Mouse (Mus musculus): Measurements from ENCODE around the gene Sorcs2.

Gene Sorcs2

DNA sequence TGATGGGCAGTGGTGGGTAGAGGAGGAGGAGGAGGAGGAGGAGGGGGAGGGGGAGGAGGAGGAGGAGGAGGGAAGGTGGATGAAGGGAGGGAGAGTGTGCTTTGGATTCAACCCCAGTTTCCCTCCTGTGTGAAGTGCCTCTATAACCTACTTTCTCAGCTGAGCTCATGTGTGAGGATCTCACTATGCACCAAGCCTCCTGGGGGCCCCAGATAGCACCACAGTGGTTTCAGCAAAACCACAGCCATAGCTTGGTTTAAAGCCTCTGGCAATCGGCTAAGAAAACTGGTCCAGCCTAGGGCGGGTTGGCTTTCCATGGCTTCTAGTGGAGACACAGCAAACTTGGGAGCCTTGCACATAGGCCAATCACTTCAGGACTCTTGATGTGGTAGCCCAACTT, 284.2 kb downstream of the Sorcs2 start:
- Histone ChIP-seq H3K36me3 (ENCODE audit: insufficient read depth, low read length) (no peaks in the 10 kb centered on the region), H3K4me1 (replicated peaks; ENCODE audit: low read depth, low read length) (peaks cover 19% of the 10 kb centered on the region), H3K4me3 (replicated peaks; ENCODE audit: low read length) (no peak overlapping the region), H3K27me3 (ENCODE audit: insufficient read depth, low read length) (no peaks in the 10 kb centered on the region), H3K9me3 (ENCODE audit: low read length) (peaks cover 3% of the 10 kb centered on the region; the same call in 1 of the 2 replicates)
- TF ChIP-seq POU5F1 (IDR thresholded peaks at IDR 0.05; ENCODE audit: borderline replicate concordance, low read length) (no peak), CTCF (conservative IDR thresholded peaks at IDR 0.05; ENCODE audit: low read length) (no peak), NANOG (IDR thresholded peaks at IDR 0.05; ENCODE audit: borderline replicate concordance, low read length) (no peak)

DNA sequence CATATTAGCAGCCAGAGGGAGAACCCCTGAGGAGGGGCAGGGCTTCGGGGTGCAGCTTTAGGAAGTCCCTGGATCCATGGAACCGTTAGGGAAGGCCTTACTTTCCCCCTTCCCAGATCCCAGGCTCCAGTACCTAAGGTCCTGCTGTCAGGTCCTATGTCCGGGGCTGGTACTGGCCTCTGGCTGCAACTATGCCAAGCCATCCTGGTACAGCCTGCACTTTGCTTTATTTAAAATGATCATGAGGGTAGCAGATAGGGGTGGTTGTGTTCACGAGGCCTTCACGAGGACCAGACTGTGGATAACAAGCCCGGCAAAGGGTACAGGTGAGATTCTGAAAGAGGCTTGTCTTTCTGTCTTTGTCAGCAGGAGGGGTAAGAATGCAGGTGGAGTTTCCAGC, 285.2 kb downstream of the Sorcs2 start:
- TF ChIP-seq CTCF (conservative IDR thresholded peaks at IDR 0.05; ENCODE audit: low read length) (no peak), NANOG (IDR thresholded peaks at IDR 0.05; ENCODE audit: borderline replicate concordance, low read length) (no peak), POU5F1 (IDR thresholded peaks at IDR 0.05; ENCODE audit: borderline replicate concordance, low read length) (no peak)
- H3K9me3 ChIP-seq (ENCODE audit: low read length): peaks cover 3% of the 10 kb centered on the region; the same call in 1 of the 2 replicates
- H3K4me1 ChIP-seq (replicated peaks; ENCODE audit: low read depth, low read length): peaks cover 19% of the 10 kb centered on the region
- no peaks in the 10 kb centered on the region for H3K27me3 ChIP-seq (ENCODE audit: insufficient read depth, low read length)
- no peaks in the 10 kb centered on the region for H3K36me3 ChIP-seq (ENCODE audit: insufficient read depth, low read length)
- no peak overlapping the region for H3K4me3 ChIP-seq (replicated peaks; ENCODE audit: low read length)

DNA sequence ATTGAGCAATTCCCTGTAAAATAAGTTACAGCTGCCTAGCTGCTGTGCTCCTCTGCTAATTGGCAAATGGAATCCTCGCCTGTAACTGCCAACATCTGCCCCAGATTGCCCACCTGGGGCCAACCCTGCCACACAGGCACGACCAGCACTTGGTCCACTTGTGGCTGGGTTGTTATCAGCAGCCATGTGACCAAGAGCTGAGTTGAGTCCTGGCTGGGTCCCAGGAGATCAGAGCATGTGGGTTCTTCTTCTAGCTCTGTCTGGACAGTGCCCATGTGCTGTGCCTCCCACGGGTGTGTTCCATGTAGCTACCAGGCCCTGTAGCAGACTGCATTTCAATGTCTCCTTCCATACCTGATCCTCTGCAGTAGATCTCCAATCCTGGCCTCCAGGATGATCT, 286.4 kb downstream of the Sorcs2 start:
- Histone ChIP-seq H3K4me3 (replicated peaks; ENCODE audit: low read length) (no peak overlapping the region), H3K36me3 (ENCODE audit: insufficient read depth, low read length) (no peaks in the 10 kb centered on the region), H3K9me3 (ENCODE audit: low read length) (peaks cover 3% of the 10 kb centered on the region; the same call in 1 of the 2 replicates), H3K27me3 (ENCODE audit: insufficient read depth, low read length) (no peaks in the 10 kb centered on the region), H3K4me1 (replicated peaks; ENCODE audit: low read depth, low read length) (peaks cover 19% of the 10 kb centered on the region)
- TF ChIP-seq CTCF (conservative IDR thresholded peaks at IDR 0.05; ENCODE audit: low read length) (no peak), POU5F1 (IDR thresholded peaks at IDR 0.05; ENCODE audit: borderline replicate concordance, low read length) (no peak), NANOG (IDR thresholded peaks at IDR 0.05; ENCODE audit: borderline replicate concordance, low read length) (no peak)

DNA sequence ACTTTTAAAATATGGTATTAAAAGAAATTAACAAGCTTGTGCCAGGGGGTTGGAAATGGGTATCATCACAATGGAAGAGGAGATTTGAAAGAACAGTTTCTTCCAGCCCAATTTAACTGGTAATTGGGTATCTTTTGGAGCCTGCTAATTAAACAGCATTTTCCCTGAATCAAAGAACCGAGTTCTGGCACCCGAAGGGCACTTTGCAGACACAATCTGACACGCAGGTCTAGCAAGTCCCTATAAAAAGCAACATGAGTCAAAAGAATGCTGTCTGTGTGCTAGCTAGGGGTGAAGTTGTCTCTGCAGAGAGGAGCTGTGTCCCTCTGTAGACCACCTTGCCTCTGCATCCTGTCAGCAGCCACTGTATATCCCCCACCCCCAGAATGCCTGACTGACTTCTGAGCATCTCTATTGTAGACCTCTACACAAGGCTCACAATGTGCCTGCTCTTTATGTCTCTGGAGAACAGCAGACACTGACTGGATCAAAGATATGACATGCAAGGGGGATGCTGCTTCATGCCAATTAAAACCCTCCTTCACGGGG, 289.5 kb downstream of the Sorcs2 start:
- no peaks in the 10 kb centered on the region for H3K27me3 ChIP-seq (ENCODE audit: insufficient read depth, low read length)
- no peak for TF ChIP-seq NANOG (IDR thresholded peaks at IDR 0.05; ENCODE audit: borderline replicate concordance, low read length)
- no peak for TF ChIP-seq CTCF (conservative IDR thresholded peaks at IDR 0.05; ENCODE audit: low read length)
- TF ChIP-seq POU5F1 (IDR thresholded peaks at IDR 0.05; ENCODE audit: borderline replicate concordance, low read length): no peak
- no peaks in the 10 kb centered on the region for H3K36me3 ChIP-seq (ENCODE audit: insufficient read depth, low read length)
- H3K9me3 ChIP-seq (ENCODE audit: low read length): peaks cover 7% of the 10 kb centered on the region
- H3K4me3 ChIP-seq (replicated peaks; ENCODE audit: low read length): no peak overlapping the region
- peaks cover 10% of the 10 kb centered on the region for H3K4me1 ChIP-seq (replicated peaks; ENCODE audit: low read depth, low read length)

DNA sequence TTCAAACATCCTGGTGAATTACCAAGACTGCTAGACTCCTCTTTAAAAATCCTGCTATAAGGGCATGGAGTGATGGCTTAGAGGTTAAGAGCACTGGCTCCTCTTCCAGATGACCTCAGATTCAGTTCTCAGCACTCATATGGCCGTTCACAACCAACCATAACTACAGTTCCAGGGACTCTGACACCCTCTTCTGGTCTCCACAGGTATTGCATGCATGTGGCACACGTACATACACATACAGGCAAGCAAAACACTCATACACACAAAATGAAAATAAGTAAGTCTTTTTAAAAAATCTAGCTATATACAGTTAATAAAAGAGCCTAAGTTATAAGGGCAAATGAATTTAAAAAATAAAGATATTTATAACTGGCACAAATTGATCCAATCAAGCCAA, 294.5 kb downstream of the Sorcs2 start:
- Histone ChIP-seq H3K4me1 (replicated peaks; ENCODE audit: low read depth, low read length) (no peaks in the 10 kb centered on the region), H3K9me3 (ENCODE audit: low read length) (peaks cover 7% of the 10 kb centered on the region), H3K27me3 (ENCODE audit: insufficient read depth, low read length) (peaks cover 3% of the 10 kb centered on the region; the same call in 1 of the 2 replicates), H3K4me3 (replicated peaks; ENCODE audit: low read length) (no peak overlapping the region), H3K36me3 (ENCODE audit: insufficient read depth, low read length) (no peaks in the 10 kb centered on the region)
- TF ChIP-seq POU5F1 (IDR thresholded peaks at IDR 0.05; ENCODE audit: borderline replicate concordance, low read length) (no peak), CTCF (conservative IDR thresholded peaks at IDR 0.05; ENCODE audit: low read length) (peak; percentile 64), NANOG (IDR thresholded peaks at IDR 0.05; ENCODE audit: borderline replicate concordance, low read length) (no peak)

DNA sequence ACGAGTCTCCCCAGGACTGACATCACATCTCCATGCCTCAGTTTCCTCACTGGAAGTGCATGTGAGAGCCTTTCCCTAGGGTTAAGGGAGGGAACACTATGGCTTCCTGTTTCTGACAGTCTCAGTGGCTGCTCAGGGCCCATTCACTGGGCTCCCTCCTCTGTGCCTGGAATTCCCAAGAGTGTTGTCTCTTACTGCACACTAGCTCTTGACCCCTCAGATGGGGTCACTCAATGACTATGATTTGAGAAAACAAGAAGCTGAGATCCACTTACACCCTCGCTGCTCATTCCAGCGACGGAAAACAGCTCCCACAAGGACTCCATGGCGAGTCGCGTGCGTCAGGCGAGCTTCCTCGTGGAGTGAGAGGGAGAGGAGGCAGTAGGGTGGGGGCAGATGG, 296.8 kb downstream of the Sorcs2 start:
- no peaks in the 10 kb centered on the region for H3K4me1 ChIP-seq (replicated peaks; ENCODE audit: low read depth, low read length)
- no peak overlapping the region for H3K4me3 ChIP-seq (replicated peaks; ENCODE audit: low read length)
- TF ChIP-seq CTCF (conservative IDR thresholded peaks at IDR 0.05; ENCODE audit: low read length): no peak
- TF ChIP-seq POU5F1 (IDR thresholded peaks at IDR 0.05; ENCODE audit: borderline replicate concordance, low read length): no peak
- TF ChIP-seq NANOG (IDR thresholded peaks at IDR 0.05; ENCODE audit: borderline replicate concordance, low read length): no peak
- peaks cover 7% of the 10 kb centered on the region for H3K9me3 ChIP-seq (ENCODE audit: low read length)
- peaks cover 3% of the 10 kb centered on the region; the same call in 1 of the 2 replicates for H3K27me3 ChIP-seq (ENCODE audit: insufficient read depth, low read length)
- H3K36me3 ChIP-seq (ENCODE audit: insufficient read depth, low read length): no peaks in the 10 kb centered on the region

DNA sequence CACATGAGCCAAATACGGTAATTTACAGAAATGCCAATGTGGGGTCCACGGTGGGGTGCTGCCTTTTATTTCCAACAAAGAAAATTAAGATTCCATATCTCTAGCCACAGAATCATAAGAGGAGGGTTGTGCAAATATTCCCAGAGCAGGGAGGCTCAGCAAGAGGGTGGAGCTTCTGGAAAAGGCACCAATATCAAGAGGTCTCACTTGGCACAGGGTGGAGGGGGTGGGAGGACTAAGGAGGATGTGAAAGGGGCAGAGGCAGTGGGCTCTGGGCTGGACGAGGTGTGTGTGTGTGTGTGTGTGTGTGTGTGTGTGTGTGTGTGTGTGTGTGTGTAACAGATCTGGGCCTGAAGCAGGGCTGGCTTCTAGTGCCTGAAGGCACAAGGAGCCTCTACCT, 297.5 kb downstream of the Sorcs2 start:
- H3K27me3 ChIP-seq (ENCODE audit: insufficient read depth, low read length): peaks cover 3% of the 10 kb centered on the region; the same call in 1 of the 2 replicates
- H3K4me1 ChIP-seq (replicated peaks; ENCODE audit: low read depth, low read length): no peaks in the 10 kb centered on the region
- H3K36me3 ChIP-seq (ENCODE audit: insufficient read depth, low read length): no peaks in the 10 kb centered on the region
- TF ChIP-seq NANOG (IDR thresholded peaks at IDR 0.05; ENCODE audit: borderline replicate concordance, low read length) (no peak), POU5F1 (IDR thresholded peaks at IDR 0.05; ENCODE audit: borderline replicate concordance, low read length) (no peak), CTCF (conservative IDR thresholded peaks at IDR 0.05; ENCODE audit: low read length) (no peak)
- H3K9me3 ChIP-seq (ENCODE audit: low read length): peaks cover 2% of the 10 kb centered on the region; the same call in 1 of the 2 replicates
- no peak overlapping the region for H3K4me3 ChIP-seq (replicated peaks; ENCODE audit: low read length)

DNA sequence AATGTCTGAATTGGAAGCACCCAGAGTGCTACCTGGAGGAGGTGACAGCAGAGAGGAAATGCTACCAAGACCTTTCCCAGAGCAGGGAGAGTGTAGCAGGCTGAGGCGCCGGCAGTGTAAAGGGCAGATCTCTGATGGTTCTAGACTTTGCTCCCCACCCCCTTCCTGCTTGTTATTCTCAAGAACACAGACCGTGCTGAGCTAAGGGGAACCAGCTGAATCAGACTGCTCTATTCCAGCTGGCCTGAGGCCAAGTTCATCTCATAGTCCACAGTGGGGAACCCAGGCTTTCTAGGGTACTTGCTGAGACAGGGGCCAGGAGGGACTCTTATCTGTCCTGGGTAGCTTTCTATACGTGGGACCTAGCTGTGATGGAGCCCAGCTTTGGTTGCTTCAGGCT, 298.3 kb downstream of the Sorcs2 start:
- Histone ChIP-seq H3K4me1 (replicated peaks; ENCODE audit: low read depth, low read length) (no peaks in the 10 kb centered on the region), H3K36me3 (ENCODE audit: insufficient read depth, low read length) (no peaks in the 10 kb centered on the region), H3K4me3 (replicated peaks; ENCODE audit: low read length) (no peak overlapping the region), H3K9me3 (ENCODE audit: low read length) (no peaks in the 10 kb centered on the region), H3K27me3 (ENCODE audit: insufficient read depth, low read length) (peaks cover 3% of the 10 kb centered on the region; the same call in 1 of the 2 replicates)
- TF ChIP-seq NANOG (IDR thresholded peaks at IDR 0.05; ENCODE audit: borderline replicate concordance, low read length): no peak
- no peak for TF ChIP-seq POU5F1 (IDR thresholded peaks at IDR 0.05; ENCODE audit: borderline replicate concordance, low read length)
- TF ChIP-seq CTCF (conservative IDR thresholded peaks at IDR 0.05; ENCODE audit: low read length): no peak

DNA sequence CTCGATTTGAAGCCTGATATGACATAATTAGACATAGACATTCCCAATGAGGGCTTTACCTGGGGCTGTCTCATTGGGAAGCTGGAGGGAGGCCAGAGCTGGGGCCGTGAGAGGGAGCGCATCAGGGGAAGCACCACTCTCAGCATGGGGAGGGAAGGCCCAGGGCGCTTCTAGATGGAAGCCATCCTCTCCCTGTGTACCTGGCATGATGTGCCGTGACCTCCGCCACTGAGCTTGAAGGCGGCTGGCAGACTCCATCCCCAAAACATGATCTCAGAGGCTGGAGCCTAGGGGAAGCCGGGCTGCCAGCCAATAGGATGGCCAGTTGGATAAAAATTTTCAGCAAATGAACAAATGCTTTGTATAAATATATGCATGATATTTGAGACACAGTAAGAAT, 301.9 kb downstream of the Sorcs2 start:
- H3K4me3 ChIP-seq (replicated peaks; ENCODE audit: low read length): no peak overlapping the region
- no peaks in the 10 kb centered on the region for H3K9me3 ChIP-seq (ENCODE audit: low read length)
- TF ChIP-seq POU5F1 (IDR thresholded peaks at IDR 0.05; ENCODE audit: borderline replicate concordance, low read length): no peak
- TF ChIP-seq NANOG (IDR thresholded peaks at IDR 0.05; ENCODE audit: borderline replicate concordance, low read length): no peak
- no peak for TF ChIP-seq CTCF (conservative IDR thresholded peaks at IDR 0.05; ENCODE audit: low read length)
- peaks cover 3% of the 10 kb centered on the region; the same call in 1 of the 2 replicates for H3K27me3 ChIP-seq (ENCODE audit: insufficient read depth, low read length)
- no peaks in the 10 kb centered on the region for H3K4me1 ChIP-seq (replicated peaks; ENCODE audit: low read depth, low read length)
- H3K36me3 ChIP-seq (ENCODE audit: insufficient read depth, low read length): no peaks in the 10 kb centered on the region
